Mouse (Mus musculus): ENCODE measurements at regions not wholly inside any gene's neighbourhood (a gene's known extent, or its start where the extent isn't known, plus 50 kb on each side); places are given as distances from the start of the nearest gene placed in this dataset.

- no peaks in the 10 kb centered on the region for H3K36me3 ChIP-seq (ENCODE audit: control insufficient read depth, insufficient read depth, low read length)
- no peak overlapping the region for H3K4me3 ChIP-seq
- no peaks in the 10 kb centered on the region for H3K79me2 ChIP-seq (replicated peaks; ENCODE audit: control insufficient read depth, insufficient read depth, low read length)
- no peaks in the 10 kb centered on the region for H3K4me1 ChIP-seq (ENCODE audit: control insufficient read depth, insufficient read depth, low read length)
- intact Hi-C loops (cut with DNase I) = no loop called here
- no peaks in the 10 kb centered on the region for H3K27me3 ChIP-seq (ENCODE audit: control insufficient read depth, insufficient read depth, low read length)
- no peak overlapping the region for H3K9ac ChIP-seq (ENCODE audit: low read depth, low read length)
- no peak overlapping the region for H3K27ac ChIP-seq
- no peak for DNase-seq
- TF ChIP-seq EP300 (IDR thresholded peaks at IDR 0.05; ENCODE audit: insufficient read depth, low read depth, low read length) = no peak
- TF ChIP-seq CTCF (IDR thresholded peaks at IDR 0.05) = no peak
- TF ChIP-seq POLR2A (IDR thresholded peaks at IDR 0.05; ENCODE audit: insufficient read depth, low read depth, low read length) = no peak
- 67% methylated on average over 2 of the region's 2 CpGs for WGBS
Observed at GRCm38 (mm10) chr3:38564844-38565243, 80.2 kb upstream of the Ankrd50 start.

GRCm38 (mm10) chr3:38564364-38564763 lies 79.7 kb upstream of the Ankrd50 start:
- intact Hi-C loops (cut with DNase I) = no loop called here
- Histone ChIP-seq H3K79me2 (replicated peaks; ENCODE audit: control insufficient read depth, insufficient read depth, low read length) (no peaks in the 10 kb centered on the region), H3K27ac (no peak overlapping the region), H3K9ac (ENCODE audit: low read depth, low read length) (no peak overlapping the region), H3K36me3 (ENCODE audit: control insufficient read depth, insufficient read depth, low read length) (no peaks in the 10 kb centered on the region), H3K4me1 (ENCODE audit: control insufficient read depth, insufficient read depth, low read length) (no peaks in the 10 kb centered on the region), H3K4me3 (no peak overlapping the region), H3K27me3 (ENCODE audit: control insufficient read depth, insufficient read depth, low read length) (no peaks in the 10 kb centered on the region)
- no peak for DNase-seq
- WGBS = 74% methylated on average over 2 of the region's 2 CpGs
- TF ChIP-seq CTCF (IDR thresholded peaks at IDR 0.05) (no peak), POLR2A (IDR thresholded peaks at IDR 0.05; ENCODE audit: insufficient read depth, low read depth, low read length) (no peak), EP300 (IDR thresholded peaks at IDR 0.05; ENCODE audit: insufficient read depth, low read depth, low read length) (no peak)

- Histone ChIP-seq H3K79me2 (replicated peaks; ENCODE audit: control insufficient read depth, insufficient read depth, low read length) (no peaks in the 10 kb centered on the region), H3K9ac (ENCODE audit: low read depth, low read length) (no peak overlapping the region), H3K27me3 (ENCODE audit: control insufficient read depth, insufficient read depth, low read length) (no peaks in the 10 kb centered on the region), H3K27ac (no peak overlapping the region), H3K36me3 (ENCODE audit: control insufficient read depth, insufficient read depth, low read length) (no peaks in the 10 kb centered on the region), H3K4me1 (ENCODE audit: control insufficient read depth, insufficient read depth, low read length) (no peaks in the 10 kb centered on the region), H3K4me3 (no peak overlapping the region)
- TF ChIP-seq CTCF (IDR thresholded peaks at IDR 0.05) (no peak), EP300 (IDR thresholded peaks at IDR 0.05; ENCODE audit: insufficient read depth, low read depth, low read length) (no peak), POLR2A (IDR thresholded peaks at IDR 0.05; ENCODE audit: insufficient read depth, low read depth, low read length) (no peak)
- intact Hi-C loops (cut with DNase I) = no loop called here
- 53% methylated on average over 2 of the region's 2 CpGs for WGBS
- no peak for DNase-seq
Observed at GRCm38 (mm10) chr3:38561186-38561585, 76.5 kb upstream of the Ankrd50 start.

- H3K4me3 ChIP-seq = no peak overlapping the region
- intact Hi-C loops (cut with DNase I) = no loop called here
- WGBS = 89% methylated on average over 5 of the region's 5 CpGs
- H3K27ac ChIP-seq = no peak overlapping the region
- no peaks in the 10 kb centered on the region for H3K4me1 ChIP-seq (ENCODE audit: control insufficient read depth, insufficient read depth, low read length)
- H3K36me3 ChIP-seq (ENCODE audit: control insufficient read depth, insufficient read depth, low read length) = no peaks in the 10 kb centered on the region
- TF ChIP-seq POLR2A (IDR thresholded peaks at IDR 0.05; ENCODE audit: insufficient read depth, low read depth, low read length) = no peak
- no peak for TF ChIP-seq EP300 (IDR thresholded peaks at IDR 0.05; ENCODE audit: insufficient read depth, low read depth, low read length)
- no peak for TF ChIP-seq CTCF (IDR thresholded peaks at IDR 0.05)
- no peak for DNase-seq
- no peaks in the 10 kb centered on the region for H3K27me3 ChIP-seq (ENCODE audit: control insufficient read depth, insufficient read depth, low read length)
- H3K9ac ChIP-seq (ENCODE audit: low read depth, low read length) = no peak overlapping the region
- H3K79me2 ChIP-seq (replicated peaks; ENCODE audit: control insufficient read depth, insufficient read depth, low read length) = no peaks in the 10 kb centered on the region
Observed at GRCm38 (mm10) chr3:38555939-38556338, 71.3 kb upstream of the Ankrd50 start.

- H3K4me1 ChIP-seq (ENCODE audit: control insufficient read depth, insufficient read depth, low read length) = no peaks in the 10 kb centered on the region
- no peak for DNase-seq
- intact Hi-C loops (cut with DNase I) = no loop called here
- H3K27me3 ChIP-seq (ENCODE audit: control insufficient read depth, insufficient read depth, low read length) = no peaks in the 10 kb centered on the region
- TF ChIP-seq CTCF (IDR thresholded peaks at IDR 0.05) (no peak), EP300 (IDR thresholded peaks at IDR 0.05; ENCODE audit: insufficient read depth, low read depth, low read length) (no peak), POLR2A (IDR thresholded peaks at IDR 0.05; ENCODE audit: insufficient read depth, low read depth, low read length) (no peak)
- H3K79me2 ChIP-seq (replicated peaks; ENCODE audit: control insufficient read depth, insufficient read depth, low read length) = no peaks in the 10 kb centered on the region
- H3K4me3 ChIP-seq = no peak overlapping the region
- 83% methylated on average over 4 of the region's 4 CpGs for WGBS
- H3K27ac ChIP-seq = no peak overlapping the region
- H3K36me3 ChIP-seq (ENCODE audit: control insufficient read depth, insufficient read depth, low read length) = no peaks in the 10 kb centered on the region
- no peak overlapping the region for H3K9ac ChIP-seq (ENCODE audit: low read depth, low read length)
Observed at GRCm38 (mm10) chr3:38553470-38554043, 68.9 kb upstream of the Ankrd50 start.

GRCm38 (mm10) chr3:38547032-38547431 lies 62.4 kb upstream of the Ankrd50 start:
- intact Hi-C loops (cut with DNase I) = no loop called here
- no peak for DNase-seq
- Histone ChIP-seq H3K9ac (ENCODE audit: low read depth, low read length) (no peak overlapping the region), H3K27me3 (ENCODE audit: control insufficient read depth, insufficient read depth, low read length) (no peaks in the 10 kb centered on the region), H3K27ac (no peak overlapping the region), H3K4me3 (no peak overlapping the region), H3K79me2 (replicated peaks; ENCODE audit: control insufficient read depth, insufficient read depth, low read length) (no peaks in the 10 kb centered on the region), H3K4me1 (ENCODE audit: control insufficient read depth, insufficient read depth, low read length) (no peaks in the 10 kb centered on the region), H3K36me3 (ENCODE audit: control insufficient read depth, insufficient read depth, low read length) (no peaks in the 10 kb centered on the region)
- TF ChIP-seq CTCF (IDR thresholded peaks at IDR 0.05) = no peak
- TF ChIP-seq POLR2A (IDR thresholded peaks at IDR 0.05; ENCODE audit: insufficient read depth, low read depth, low read length) = no peak
- no peak for TF ChIP-seq EP300 (IDR thresholded peaks at IDR 0.05; ENCODE audit: insufficient read depth, low read depth, low read length)
- 70% methylated on average over 3 of the region's 3 CpGs for WGBS
